Mouse (Mus musculus) cerebellum, postnatal 25 days (tissue): ENCODE measurements around the gene March6.

Experiments used
- DNase-seq, 2 experiments: peaks; one replicate each; pipeline ENCODE4 v3.0.0; 2021; ENCODE audit warnings: mixed read lengths in 2 of 2

March6 gene

GRCm38 (mm10) chr15:31542013-31542958 lies 11.4 kb upstream of the March6 start:
- no peak for DNase-seq

- DNase-seq: no peak
Observed at GRCm38 (mm10) chr15:31540513-31540802, 9.6 kb upstream of the March6 start.

GRCm38 (mm10) chr15:31539643-31540512 lies 9.0 kb upstream of the March6 start:
- DNase-seq: no peak

GRCm38 (mm10) chr15:31538346-31538745 lies 7.5 kb upstream of the March6 start:
- no peak for DNase-seq

GRCm38 (mm10) chr15:31537706-31538105 lies 6.9 kb upstream of the March6 start:
- no peak for DNase-seq

- peak in 1 of 2 experiments; percentile 23 for DNase-seq
Observed at GRCm38 (mm10) chr15:31536051-31536737, 5.3 kb upstream of the March6 start.

GRCm38 (mm10) chr15:31535259-31535855 lies 4.5 kb upstream of the March6 start:
- no peak for DNase-seq

GRCm38 (mm10) chr15:31534421-31535258 lies 3.8 kb upstream of the March6 start:
- DNase-seq: no peak

GRCm38 (mm10) chr15:31533529-31533928 lies 2.7 kb upstream of the March6 start:
- no peak for DNase-seq

- no peak for DNase-seq
Observed at GRCm38 (mm10) chr15:31532331-31533021, 1.6 kb upstream of the March6 start.

GRCm38 (mm10) chr15:31531446-31532330 lies 835 bp upstream of the March6 start:
- DNase-seq: peak in 1 of 2 experiments; percentile 25

GRCm38 (mm10) chr15:31529811-31530658 lies 818 bp downstream of the March6 start:
- peak; percentile 58 to 68 for DNase-seq

GRCm38 (mm10) chr15:31529103-31529502 lies 1.8 kb downstream of the March6 start:
- DNase-seq: no peak

GRCm38 (mm10) chr15:31528477-31528876 lies 2.4 kb downstream of the March6 start:
- DNase-seq: no peak

- DNase-seq: no peak
Observed at GRCm38 (mm10) chr15:31526463-31526862, 4.4 kb downstream of the March6 start.

- no peak for DNase-seq
Observed at GRCm38 (mm10) chr15:31519000-31519399, 11.9 kb downstream of the March6 start.

- no peak for DNase-seq
Observed at GRCm38 (mm10) chr15:31518371-31518770, 12.5 kb downstream of the March6 start.

- no peak for DNase-seq
Observed at GRCm38 (mm10) chr15:31517186-31517585, 13.7 kb downstream of the March6 start.

- no peak for DNase-seq
Observed at GRCm38 (mm10) chr15:31511795-31512194, 19.1 kb downstream of the March6 start.
